ENCODE assay signal across 15 mouse cellular contexts in the genomic region with DNA sequence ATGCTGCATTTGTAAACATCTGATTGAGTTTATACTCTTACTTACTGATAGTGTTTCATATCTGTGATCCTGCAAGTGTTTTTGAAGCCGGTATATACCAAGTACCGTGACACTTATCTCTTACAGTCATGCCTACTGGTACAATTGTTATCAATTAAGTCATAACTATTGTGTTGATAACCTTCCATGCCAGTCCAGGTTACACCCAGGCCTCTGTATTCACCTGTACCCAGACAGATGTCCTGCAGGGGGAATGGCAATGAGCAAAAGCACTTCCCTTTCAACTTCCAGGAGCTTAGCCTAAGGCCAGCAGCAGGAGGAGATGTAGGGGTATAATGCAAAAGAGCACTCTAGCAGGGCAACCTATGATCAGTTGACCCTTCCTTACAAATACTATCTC.
DNase-seq lines count a peak whose midpoint lies in the region; ATAC-seq lines count a peak whose summit lies in the region.
"Had no signal": no experiment of that assay in that cellular context is flagged by ENCODE, and none has a peak within 500 bp of the region (broad histone marks: within the 10 kb centered on the region; RNA-seq: fewer than 3 reads in every experiment).

No protein-coding gene starts in this region.

- ATAC-seq in heart, embryonic 16.5 days (replicated peaks; ENCODE audit: extremely low read depth, insufficient read depth, low FRiP score) = no peak
- ATAC-seq in intestine, embryonic 16.5 days = peak; percentile 75
- peak; percentile 12 for ATAC-seq in stomach, embryonic 15.5 days (ENCODE audit: insufficient read depth, low FRiP score, low read depth)
- no peak for ATAC-seq in activated CD4-positive, CD25-positive, alpha-beta regulatory T cell, adult 4 months
- ATAC-seq: forebrain, postnatal 0 days; liver, embryonic 12.5 days; midbrain, embryonic 13.5 days; Patski had no signal

- H3K36me3 ChIP-seq in heart, embryonic 16.5 days (ENCODE audit: control insufficient read depth, insufficient read depth) = no peaks in the 10 kb centered on the region
- no peaks in the 10 kb centered on the region for H3K36me3 ChIP-seq in intestine, embryonic 16.5 days (ENCODE audit: control insufficient read depth, insufficient read depth, low read length)
- H3K36me3 ChIP-seq in stomach, embryonic 15.5 days = no peaks in the 10 kb centered on the region
- H3K36me3 ChIP-seq: forebrain, embryonic 10.5 days; hindbrain, embryonic 13.5 days; limb, embryonic 13.5 days; liver, embryonic 12.5 days; midbrain, embryonic 13.5 days had no signal

- H3K27ac ChIP-seq in heart, embryonic 16.5 days (ENCODE audit: low read length) = 0 out of 2 replicates have a peak overlapping the region, but pooled peaks have one; percentile 11
- H3K27ac ChIP-seq in brown adipose tissue, adult 24 weeks (replicated peaks; ENCODE audit: low read depth, low read length) = 0 out of 2 replicates have a peak overlapping the region, but pooled peaks have one; percentile 10
- no peak overlapping the region for H3K27ac ChIP-seq in intestine, embryonic 16.5 days (ENCODE audit: low read length)
- H3K27ac ChIP-seq in stomach, embryonic 15.5 days = no peak overlapping the region
- H3K27ac ChIP-seq: forebrain, embryonic 10.5 days; hindbrain, embryonic 13.5 days; limb, embryonic 13.5 days; liver, embryonic 12.5 days; midbrain, embryonic 13.5 days had no signal

- H3K4me3 ChIP-seq in heart, embryonic 16.5 days (ENCODE audit: low read length) = no peak overlapping the region
- no peak overlapping the region for H3K4me3 ChIP-seq in brown adipose tissue, adult 24 weeks (ENCODE audit: insufficient read depth, low read depth, low read length)
- no peak overlapping the region for H3K4me3 ChIP-seq in intestine, embryonic 16.5 days (ENCODE audit: low read length)
- H3K4me3 ChIP-seq in stomach, embryonic 15.5 days (replicated peaks) = no peak overlapping the region
- H3K4me3 ChIP-seq: forebrain, embryonic 10.5 days; hindbrain, embryonic 13.5 days; limb, embryonic 13.5 days; liver, embryonic 12.5 days; midbrain, embryonic 13.5 days had no signal

- no peak overlapping the region for H3K4me2 ChIP-seq in heart, embryonic 16.5 days (ENCODE audit: low read depth, low read length)
- no peak overlapping the region for H3K4me2 ChIP-seq in intestine, embryonic 16.5 days (ENCODE audit: low read depth, low read length)
- H3K4me2 ChIP-seq in stomach, embryonic 15.5 days = no peak overlapping the region
- H3K4me2 ChIP-seq: hindbrain, embryonic 13.5 days; limb, embryonic 13.5 days; liver, embryonic 12.5 days; midbrain, embryonic 13.5 days had no signal

- DNase-seq in heart, postnatal 10 days = no peak
- DNase-seq in c-Kit-positive CD71-positive TER-119-positive erythroid progenitor cells, embryonic 14.5 days (ENCODE audit: low spot score) = no peak
- DNase-seq: forebrain, postnatal 0 days; right cerebral cortex, postnatal 25 days had no signal

- no peaks in the 10 kb centered on the region for H3K9me3 ChIP-seq in heart, embryonic 16.5 days (replicated peaks; ENCODE audit: control insufficient read depth, low read length)
- H3K9me3 ChIP-seq in intestine, embryonic 16.5 days (ENCODE audit: control insufficient read depth, low read length) = no peaks in the 10 kb centered on the region
- no peaks in the 10 kb centered on the region for H3K9me3 ChIP-seq in stomach, embryonic 15.5 days
- H3K9me3 ChIP-seq: forebrain, embryonic 10.5 days; hindbrain, embryonic 13.5 days; limb, embryonic 13.5 days; liver, embryonic 12.5 days; midbrain, embryonic 13.5 days had no signal

- no peak overlapping the region for H3K9ac ChIP-seq in heart, embryonic 16.5 days (ENCODE audit: low read length)
- H3K9ac ChIP-seq in intestine, embryonic 16.5 days (ENCODE audit: low read depth, low read length) = no peak overlapping the region
- no peak overlapping the region for H3K9ac ChIP-seq in stomach, embryonic 15.5 days
- H3K9ac ChIP-seq: forebrain, postnatal 0 days; hindbrain, embryonic 13.5 days; limb, embryonic 13.5 days; liver, embryonic 12.5 days; midbrain, embryonic 13.5 days had no signal

- intact Hi-C loops in heart, postnatal 10 days (cut with DNase I) = loop anchor here (5.0 kb wide), 1 partner anchor 232 kb away; the partner anchor contains the start of gene Jun

- H3K27me3 ChIP-seq in heart, embryonic 16.5 days (ENCODE audit: control insufficient read depth, insufficient read depth, low read length) = no peaks in the 10 kb centered on the region
- H3K27me3 ChIP-seq in intestine, embryonic 16.5 days (replicated peaks; ENCODE audit: control insufficient read depth, insufficient read depth, low read length) = no peaks in the 10 kb centered on the region
- H3K27me3 ChIP-seq in stomach, embryonic 15.5 days (replicated peaks) = no peaks in the 10 kb centered on the region
- H3K27me3 ChIP-seq: hindbrain, embryonic 13.5 days; limb, embryonic 13.5 days; liver, embryonic 12.5 days; midbrain, embryonic 13.5 days; Patski had no signal

- H3K4me1 ChIP-seq in heart, embryonic 16.5 days (ENCODE audit: control insufficient read depth, insufficient read depth, low read length) = peaks cover 15% of the 10 kb centered on the region
- H3K4me1 ChIP-seq in brown adipose tissue, adult 24 weeks (ENCODE audit: control insufficient read depth, insufficient read depth, insufficient read length, low read length) = no peaks in the 10 kb centered on the region
- peaks cover 7% of the 10 kb centered on the region; the same call in 1 of the 2 replicates for H3K4me1 ChIP-seq in intestine, embryonic 16.5 days (ENCODE audit: control insufficient read depth, insufficient read depth, low read length)
- H3K4me1 ChIP-seq in stomach, embryonic 15.5 days = 0 out of 2 replicates have a peak, but pooled peaks cover 5% of the 10 kb centered on the region
- H3K4me1 ChIP-seq: hindbrain, embryonic 13.5 days; midbrain, embryonic 13.5 days had no signal

- 47% methylated on average over 2 of the region's 2 CpGs for WGBS in heart, embryonic 16.5 days
- WGBS in intestine, embryonic 16.5 days = 67% methylated on average over 2 of the region's 2 CpGs
- WGBS in stomach, embryonic 15.5 days = 54% methylated on average over 2 of the region's 2 CpGs

Comparison
In these comparisons a context has a peak if more than half of its experiments do, and no peak if none do; other contexts are left out.
1. ATAC-seq: peak in intestine, embryonic 16.5 days (single experiment) and stomach, embryonic 15.5 days (single experiment); none in heart, embryonic 16.5 days (single experiment) and activated CD4-positive, CD25-positive, alpha-beta regulatory T cell, adult 4 months (single experiment).
2. H3K27ac ChIP-seq: peak in heart, embryonic 16.5 days (single experiment) and brown adipose tissue, adult 24 weeks (single experiment); none in intestine, embryonic 16.5 days (single experiment) and stomach, embryonic 15.5 days (single experiment).